Mouse (Mus musculus): ENCODE data around the gene Syap1. TPM values are rescaled to one million over a fixed set of nuclear protein-coding genes. Genes with fewer than 3 reads are reported as not detected.
A peak's percentile ranks its signal among the peaks of the same experiment; 100 is the strongest.

Syap1 gene
- total RNA-seq, 2 experiments from 2014 or later, result 23.6 to 27.1 TPM

DNA sequence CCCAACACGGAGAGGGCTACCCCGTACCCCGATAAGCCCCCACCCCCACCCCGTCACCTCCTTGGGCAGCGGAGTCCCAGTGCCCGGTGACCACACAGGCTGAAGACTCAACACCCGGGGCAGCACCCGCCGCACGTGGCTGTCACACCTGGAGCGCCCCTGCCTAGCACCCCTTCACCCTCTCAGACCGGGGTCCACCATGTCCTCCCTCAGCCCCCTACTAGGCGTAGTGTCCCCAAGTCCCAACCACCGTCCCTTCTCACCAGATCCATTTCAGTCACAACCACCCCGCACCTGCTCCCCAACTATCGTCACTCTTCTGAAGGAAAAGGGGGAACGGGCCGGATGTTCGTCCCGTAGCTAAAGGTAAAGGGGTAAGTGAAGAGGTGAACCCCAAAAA is 59.5 kb downstream of the Syap1 start:
- intact Hi-C loops (cut with DNase I), result loop anchor here (5.0 kb wide), 1 partner anchor 66 kb away; the partner anchor contains the start of gene Rbbp7
- peak; percentile 28 for DNase-seq
- H3K27ac ChIP-seq, result peak overlapping the region; percentile 89
- H3K4me3 ChIP-seq, result peak overlapping the region; percentile 84
- no peak for TF ChIP-seq CTCF (IDR thresholded peaks at IDR 0.05)

DNA sequence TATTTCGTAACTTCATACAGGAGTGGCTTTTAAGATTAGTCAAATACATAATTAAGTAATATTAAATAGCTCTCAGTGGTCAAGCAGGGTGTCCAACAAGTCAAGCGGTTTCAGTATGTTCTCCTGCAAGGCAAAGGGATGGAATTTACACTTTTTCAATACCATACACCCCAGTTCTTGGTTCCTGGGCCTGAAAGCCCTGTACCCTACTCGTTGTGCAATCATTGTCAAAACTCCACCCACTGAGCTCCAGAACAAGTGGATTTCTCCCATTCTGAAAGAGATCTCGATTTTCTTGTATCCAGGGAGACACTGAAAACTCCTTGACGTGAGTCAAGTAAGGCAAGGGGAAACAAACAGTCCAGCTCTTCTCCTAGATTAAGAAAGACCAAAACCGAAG is 60.2 kb downstream of the Syap1 start:
- H3K4me3 ChIP-seq, result peak overlapping the region; percentile 84
- H3K27ac ChIP-seq, result peak overlapping the region; percentile 89
- no peak for DNase-seq
- TF ChIP-seq CTCF (IDR thresholded peaks at IDR 0.05), result no peak
- intact Hi-C loops (cut with DNase I), result loop anchor here (5.0 kb wide), 1 partner anchor 66 kb away; the partner anchor contains the start of gene Rbbp7

Small RNA genes within 50 kb of the gene (microRNA-seq; reads per million reads assigned to microRNA genes)
- gene Mir3473a, result not detected

Other genes with a start within 250 kb of the Syap1 start
- under 1 TPM; 0.92 to 0.95 TPM for gene Reps2, start 244.8 kb downstream of the Syap1 start, total RNA-seq (2021)
- gene Rbbp7, start 128.0 kb downstream of the Syap1 start, total RNA-seq (2021), result 10 to 100 TPM; 82.1 to 91.2 TPM
- 1 to 10 TPM; 8.1 to 8.9 TPM for gene Txlng, start 59.0 kb downstream of the Syap1 start, total RNA-seq (2021)
- 1 to 10 TPM; 5.5 to 7.6 TPM for gene Ctps2, start 12.8 kb upstream of the Syap1 start, total RNA-seq (2021)
- gene S100g, start 76.2 kb upstream of the Syap1 start, total RNA-seq (2021), result not detected